Mouse (Mus musculus): ENCODE measurements at regions not wholly inside any gene's neighbourhood (a gene's known extent, or its start where the extent isn't known, plus 50 kb on each side); places are given as distances from the start of the nearest gene placed in this dataset.

GRCm38 (mm10) chr14:108022066-108022465 lies 891.9 kb downstream of the Slitrk1 start:
- Histone ChIP-seq H3K4me3 (ENCODE audit: control insufficient read depth in 1 of 2, insufficient read depth in 1 of 2, low read depth in 2 of 2, low read length in 2 of 2) (no peak overlapping the region), H3K27me3 (ENCODE audit: control insufficient read depth in 1 of 2, insufficient read depth in 2 of 2, low read length in 2 of 2) (no peaks in the 10 kb centered on the region), H3K36me3 (ENCODE audit: control insufficient read depth in 1 of 2, insufficient read depth in 2 of 2, low read length in 2 of 2) (no peaks in the 10 kb centered on the region), H3K4me1 (ENCODE audit: control insufficient read depth in 1 of 2, insufficient read depth in 2 of 2, low read length in 2 of 2) (no peaks in the 10 kb centered on the region), H3K79me2 (ENCODE audit: control insufficient read depth, insufficient read depth, low read length, poor library complexity) (no peaks in the 10 kb centered on the region), H3K9ac (ENCODE audit: control insufficient read depth, low read depth, low read length, poor library complexity, severe bottlenecking) (no peak overlapping the region), H3K27ac (ENCODE audit: control insufficient read depth, low read depth, low read length) (no peak overlapping the region), H3K9me3 (replicated peaks; ENCODE audit: insufficient read depth, low read length) (no peaks in the 10 kb centered on the region)
- TF ChIP-seq UBTF (IDR thresholded peaks at IDR 0.05; ENCODE audit: borderline replicate concordance, insufficient read depth, low read depth, low read length) (no peak), ZNF384 (IDR thresholded peaks at IDR 0.05; ENCODE audit: low read depth, low read length) (no peak), RCOR1 (IDR thresholded peaks at IDR 0.05; ENCODE audit: low read depth, low read length) (no peak), POLR2AphosphoS2 (IDR thresholded peaks at IDR 0.05; ENCODE audit: low read length) (no peak), TCF12 (IDR thresholded peaks at IDR 0.05; ENCODE audit: low read depth, low read length) (no peak), POLR2AphosphoS5 (IDR thresholded peaks at IDR 0.05; ENCODE audit: borderline replicate concordance, low read depth, low read length) (no peak), ETS1 (IDR thresholded peaks at IDR 0.05; ENCODE audit: low read depth, low read length) (no peak), NELFE (IDR thresholded peaks at IDR 0.05; ENCODE audit: low read depth, low read length) (no peak), E2F4 (IDR thresholded peaks at IDR 0.05; ENCODE audit: borderline replicate concordance, low read depth, low read length) (no peak), KAT2A (conservative IDR thresholded peaks at IDR 0.05; ENCODE audit: low read depth, low read length) (no peak), USF1 (IDR thresholded peaks at IDR 0.05; ENCODE audit: low read depth, low read length) (no peak), SIN3A (IDR thresholded peaks at IDR 0.05; ENCODE audit: low read length) (no peak), MAX (IDR thresholded peaks at IDR 0.05; ENCODE audit: low read length) (no peak), GATA1 (IDR thresholded peaks at IDR 0.05; ENCODE audit: low read depth, low read length) (no peak), HCFC1 (IDR thresholded peaks at IDR 0.05; ENCODE audit: low read depth, low read length) (no peak), TAL1 (IDR thresholded peaks at IDR 0.05; ENCODE audit: low read length) (no peak), MAZ (IDR thresholded peaks at IDR 0.05; ENCODE audit: low read depth, low read length) (no peak), ZKSCAN1 (IDR thresholded peaks at IDR 0.05; ENCODE audit: low read depth, low read length) (no peak), POLR2A (IDR thresholded peaks at IDR 0.05; ENCODE audit: control insufficient read depth in 1 of 2, insufficient read depth in 1 of 2, low read depth in 1 of 2, low read length in 2 of 2, poor library complexity in 1 of 2) (no peak), ZC3H11A (IDR thresholded peaks at IDR 0.05; ENCODE audit: low read depth, low read length) (no peak)
- DNase-seq (ENCODE audit: low read depth, low spot score) = no peak

DNA sequence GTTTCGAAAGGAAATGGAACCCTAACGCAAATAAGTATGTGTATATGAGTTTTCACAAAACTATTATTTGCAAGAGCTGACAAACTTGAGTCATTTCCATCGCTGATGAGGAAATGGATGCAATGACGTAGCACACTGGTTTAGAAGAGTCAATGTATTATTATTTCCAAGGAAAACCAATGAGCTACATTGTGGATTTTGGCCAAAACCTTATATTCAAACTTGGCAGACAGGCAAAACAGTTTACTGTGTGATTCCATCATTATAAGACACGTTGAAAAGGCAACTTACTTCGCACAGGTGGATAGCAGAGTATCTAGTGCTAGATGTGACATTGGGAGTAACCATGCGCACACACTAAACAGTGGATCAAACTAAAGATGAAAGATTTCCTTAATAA lies 892.6 kb downstream of the Slitrk1 start:
- H3K27me3 ChIP-seq (ENCODE audit: control insufficient read depth in 1 of 2, insufficient read depth in 2 of 2, low read length in 2 of 2) = no peaks in the 10 kb centered on the region
- no peak for DNase-seq (ENCODE audit: low read depth, low spot score)
- H3K79me2 ChIP-seq (ENCODE audit: control insufficient read depth, insufficient read depth, low read length, poor library complexity) = no peaks in the 10 kb centered on the region
- H3K27ac ChIP-seq (ENCODE audit: control insufficient read depth, low read depth, low read length) = no peak overlapping the region
- H3K36me3 ChIP-seq (ENCODE audit: control insufficient read depth in 1 of 2, insufficient read depth in 2 of 2, low read length in 2 of 2) = no peaks in the 10 kb centered on the region
- no peaks in the 10 kb centered on the region for H3K9me3 ChIP-seq (replicated peaks; ENCODE audit: insufficient read depth, low read length)
- H3K9ac ChIP-seq (ENCODE audit: control insufficient read depth, low read depth, low read length, poor library complexity, severe bottlenecking) = no peak overlapping the region
- TF ChIP-seq TAL1 (IDR thresholded peaks at IDR 0.05; ENCODE audit: low read length) (no peak), KAT2A (conservative IDR thresholded peaks at IDR 0.05; ENCODE audit: low read depth, low read length) (no peak), ZMIZ1 (IDR thresholded peaks at IDR 0.05; ENCODE audit: low read depth, low read length) (no peak), GATA1 (IDR thresholded peaks at IDR 0.05; ENCODE audit: low read depth, low read length) (no peak), USF2 (IDR thresholded peaks at IDR 0.05; ENCODE audit: borderline replicate concordance in 1 of 2, insufficient read depth in 1 of 2, low read depth in 1 of 2, low read length in 2 of 2) (no peak)
- H3K4me3 ChIP-seq (ENCODE audit: control insufficient read depth in 1 of 2, insufficient read depth in 1 of 2, low read depth in 2 of 2, low read length in 2 of 2) = no peak overlapping the region
- no peaks in the 10 kb centered on the region for H3K4me1 ChIP-seq (ENCODE audit: control insufficient read depth in 1 of 2, insufficient read depth in 2 of 2, low read length in 2 of 2)

Data from MEL (cell line).